Mouse (Mus musculus) neutrophil, adult 5-6 weeks (primary cell): ENCODE measurements around the gene Vmn1r115. TPM values are rescaled to one million over a fixed set of nuclear protein-coding genes. Genes with fewer than 3 reads are reported as not detected.
"Not testable (repeated sequence)": the region's sequence is repeated elsewhere in the genome, so short reads cannot be mapped to it uniquely, and the experiment has no call there.

Experiments used
- ATAC-seq: fragments of 151-379, 151-347 bp; 2 replicates; pipeline ENCODE4 v1.8.0; 2017; ENCODE audit warnings: mild to moderate bottlenecking, moderate TSS enrichment; ENCODE audit not compliant: insufficient number of reproducible peaks, poor library complexity, low FRiP score, severe bottlenecking; ENCODE audit errors: extremely low read depth
- total RNA-seq: library from RNA; stranded (forward); fragments of 200-1000 nt; gene quantifications from 2 replicates; pipeline ENCODE4 v1.2.3, GENCODE M21; 2017

The Vmn1r115 gene
- not detected in 2 replicates for total RNA-seq

DNA sequence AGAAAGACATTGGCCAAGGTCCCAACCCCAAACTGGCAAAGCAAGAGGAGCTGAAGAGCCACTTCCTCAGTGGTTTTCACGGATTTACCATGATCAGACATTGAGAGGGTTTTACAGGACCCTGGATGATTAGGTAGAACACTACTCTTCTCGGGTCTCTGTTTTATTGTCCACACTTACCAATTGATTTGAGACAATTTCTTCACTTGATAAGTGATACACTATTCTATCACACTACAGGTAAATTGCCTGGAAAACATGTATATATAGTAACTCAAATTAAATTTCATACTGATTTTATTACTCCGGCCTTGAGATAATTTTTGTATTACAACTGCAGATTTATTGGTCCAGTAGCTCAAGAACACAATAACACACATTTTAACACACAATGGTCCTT lies at the start of gene Vmn1r115:
Gene Vmn1r115, minus strand, starts transcription at position 101 of the 400 bp plus-strand sequence.
- not testable (repeated sequence) for ATAC-seq

DNA sequence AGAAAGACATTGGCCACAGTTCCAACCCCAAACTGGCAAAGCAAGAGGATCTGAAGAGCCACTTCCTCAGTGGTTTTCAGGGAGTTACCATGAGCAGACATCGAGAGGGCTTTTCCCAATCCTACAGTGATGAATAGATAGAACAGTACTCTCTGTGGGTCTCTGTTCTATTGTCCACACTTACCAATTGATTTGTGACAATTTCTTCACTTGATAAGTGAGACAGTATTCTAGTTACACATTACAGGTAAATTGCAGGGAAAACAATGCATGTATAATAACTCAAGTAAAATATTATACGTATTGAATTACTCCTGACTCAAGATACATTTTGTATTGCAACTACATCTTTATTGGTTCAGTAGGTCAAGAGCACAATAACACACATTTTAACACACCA lies 39.2 kb upstream of the Vmn1r115 start, which contains the start of gene Vmn1r117:
Gene Vmn1r117, minus strand, starts transcription at position 101 of the 400 bp plus-strand sequence.
- not testable (repeated sequence) for ATAC-seq

DNA sequence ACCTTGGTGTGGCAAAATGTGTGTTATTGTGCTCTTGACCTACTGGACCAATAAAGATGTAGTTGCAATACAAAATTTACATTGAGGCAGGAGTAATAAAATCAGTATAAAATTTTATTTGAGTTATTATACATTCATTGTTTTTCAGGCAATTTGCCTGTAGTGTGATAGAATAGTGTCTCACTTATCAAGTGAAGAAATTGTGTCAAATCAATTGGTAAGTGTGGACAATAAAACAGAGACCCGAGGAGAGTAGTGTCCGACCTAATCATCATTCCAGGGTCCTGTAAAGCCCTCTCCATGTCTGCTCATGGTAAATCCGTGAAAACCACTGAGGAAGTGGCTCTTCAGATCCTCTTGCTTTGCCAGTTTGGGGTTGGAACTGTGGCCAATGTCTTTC lies 27.2 kb upstream of the Vmn1r115 start, which contains the start of gene Vmn1r116:
Gene Vmn1r116, plus strand, starts transcription at position 301 of the 400 bp plus-strand sequence.
- not testable (repeated sequence) for ATAC-seq

DNA sequence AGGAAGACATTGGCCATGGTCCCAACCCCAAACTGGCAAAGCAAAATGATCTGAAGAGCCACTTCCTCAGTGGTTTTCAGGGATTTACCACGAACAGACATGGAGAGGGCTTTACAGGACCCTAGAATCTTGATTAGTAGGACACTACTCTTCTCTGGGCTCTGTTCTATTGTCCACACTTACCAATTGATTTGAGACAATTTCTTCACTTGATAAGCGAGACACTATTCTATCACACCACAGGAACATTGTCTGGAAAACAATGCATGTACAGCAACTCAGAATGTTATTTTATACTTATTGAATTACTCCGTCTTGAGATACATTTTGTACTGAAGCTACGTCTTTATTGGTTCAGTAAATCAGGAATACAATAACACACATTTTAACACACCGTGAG lies 32.7 kb downstream of the Vmn1r115 start, which contains the start of gene Vmn1r114:
Gene Vmn1r114, minus strand, starts transcription at position 101 of the 400 bp plus-strand sequence.
- ATAC-seq: not testable (repeated sequence)

Other genes starting within 250 kb of the Vmn1r115 start
- gene Gm4513, start 246.0 kb downstream of the Vmn1r115 start, total RNA-seq: not detected in 2 replicates
- gene Vmn1r107, start 176.1 kb downstream of the Vmn1r115 start, total RNA-seq: not detected in 2 replicates
- gene Vmn1r111, start 141.8 kb downstream of the Vmn1r115 start, total RNA-seq: not detected in 2 replicates
- not detected in 2 replicates for gene Gm10668, start 114.4 kb downstream of the Vmn1r115 start, total RNA-seq
- gene Vmn1r112, start 73.8 kb downstream of the Vmn1r115 start, total RNA-seq: not detected in 2 replicates
- not detected in 2 replicates for gene Vmn1r113, start 57.7 kb downstream of the Vmn1r115 start, total RNA-seq
- gene Vmn1r114, start 32.8 kb downstream of the Vmn1r115 start, total RNA-seq: not detected in 2 replicates
- gene Vmn1r116, start 27.3 kb upstream of the Vmn1r115 start, total RNA-seq: not detected in 2 replicates
- not detected in 2 replicates for gene Vmn1r117, start 39.1 kb upstream of the Vmn1r115 start, total RNA-seq
- gene Vmn1r118, start 67.4 kb upstream of the Vmn1r115 start, total RNA-seq: not detected in 2 replicates
- not detected in 2 replicates for gene Vmn1r119, start 167.5 kb upstream of the Vmn1r115 start, total RNA-seq
- not detected in 2 replicates for gene Vmn1r120, start 208.8 kb upstream of the Vmn1r115 start, total RNA-seq